Mouse (Mus musculus) liver, embryonic 15.5 days (tissue): Measurements from ENCODE around the gene Sept12. TPM values are rescaled to one million over a fixed set of nuclear protein-coding genes. Genes with fewer than 3 reads are reported as not detected.

ENCODE experiments used
- ATAC-seq: fragments of 200-750 bp; cut with Nextera tagmentation; 2 replicates; pipeline ENCODE4 v1.8.0; 2017; ENCODE audit warnings: moderate number of reproducible peaks, mild to moderate bottlenecking, moderate library complexity; ENCODE audit not compliant: insufficient read depth
- H3K27ac ChIP-seq: fragments of 300-500 bp; sonication (generic); replicated peaks from 2 replicates; pipeline ENCODE4 v1.5.1; 2015; ENCODE audit warnings: mild to moderate bottlenecking, inconsistent platforms
- H3K27me3 ChIP-seq: fragments of 300-500 bp; sonication (generic); 2 replicates; pipeline ENCODE4 v1.6.1; 2015; ENCODE audit warnings: mild to moderate bottlenecking, inconsistent platforms
- H3K36me3 ChIP-seq: fragments of 300-500 bp; sonication (generic); replicated peaks from 2 replicates; pipeline ENCODE4 v1.6.1; 2015; ENCODE audit warnings: moderate library complexity, mild to moderate bottlenecking, inconsistent platforms
- H3K4me1 ChIP-seq: fragments of 300-500 bp; sonication (generic); replicated peaks from 2 replicates; pipeline ENCODE4 v1.6.1; 2015; ENCODE audit warnings: inconsistent platforms
- H3K4me2 ChIP-seq: fragments of 300-500 bp; sonication (generic); 2 replicates; pipeline ENCODE4 v1.6.1; 2015; ENCODE audit warnings: moderate library complexity, mild to moderate bottlenecking, inconsistent platforms
- H3K4me3 ChIP-seq: fragments of 300-500 bp; sonication (generic); replicated peaks from 2 replicates; pipeline ENCODE4 v1.5.1; 2015; ENCODE audit warnings: mild to moderate bottlenecking, inconsistent platforms
- H3K9ac ChIP-seq: fragments of 300-500 bp; sonication (generic); 2 replicates; pipeline ENCODE4 v1.6.1; 2015; ENCODE audit warnings: moderate library complexity, mild to moderate bottlenecking, inconsistent platforms
- H3K9me3 ChIP-seq: fragments of 300-500 bp; sonication (generic); replicated peaks from 2 replicates; pipeline ENCODE4 v1.6.1; 2016; ENCODE audit warnings: inconsistent platforms
- WGBS: fragments of 180-500 bp; shearing (Covaris S2); methylation state at CpG from one replicate; pipeline ENCODE4 v1.1.7; 2015; ENCODE audit warnings: mixed read lengths; ENCODE audit not compliant: insufficient replicate concordance; 5-methylcytosine and 5-hydroxymethylcytosine counted together
- polyA plus RNA-seq: library from polyadenylated mRNA; unstranded; fragments of >200 nt; fragmentation: Nextera tagmentation; extraction: Ambion mirVana; gene quantifications from 2 replicates; pipeline ENCODE4 v1.2.1, GENCODE M21; 2015

The Sept12 gene
- polyA plus RNA-seq, 1 experiment from 2014 or later = not detected

DNA sequence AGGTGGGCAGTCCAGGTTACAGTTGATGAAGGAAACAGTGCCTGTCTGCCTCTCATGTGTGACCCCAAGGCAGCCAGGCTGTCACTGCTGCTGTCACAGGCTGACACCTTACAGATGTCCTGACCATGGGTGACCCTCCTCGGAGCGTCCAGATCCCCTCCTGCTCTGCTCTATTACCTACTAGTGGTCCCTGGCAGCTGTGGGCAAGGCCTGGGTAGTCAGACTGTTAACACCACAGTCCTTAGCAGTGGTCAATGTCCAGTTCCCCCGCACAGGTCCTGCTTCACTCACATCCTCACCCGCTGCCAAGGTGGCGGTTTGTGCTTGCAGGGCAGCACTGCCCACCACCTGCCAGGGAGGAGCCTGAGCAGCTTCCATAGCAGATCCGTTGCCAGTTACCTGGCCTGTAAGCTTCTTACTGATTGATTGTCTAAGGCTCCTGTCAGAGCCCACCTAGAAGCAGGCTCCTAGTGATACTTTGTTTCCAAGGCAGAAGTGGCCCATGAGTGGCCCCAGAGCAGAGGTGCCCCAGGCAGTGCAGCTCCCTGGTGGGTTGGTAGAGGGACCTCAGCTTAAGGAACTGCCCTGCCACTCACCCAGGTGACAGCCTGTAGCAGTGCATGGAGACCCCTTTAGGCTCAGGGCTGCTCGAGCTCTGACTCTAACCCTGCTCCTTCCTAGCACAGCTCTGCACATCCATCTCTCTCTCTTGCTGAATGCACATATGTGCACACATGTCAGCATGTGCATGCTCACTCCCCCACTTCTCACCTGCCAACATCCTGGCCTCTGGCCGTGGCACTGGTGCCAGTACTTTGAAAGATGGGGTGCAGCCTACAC, 60.1 kb downstream of the Sept12 start:
- Histone ChIP-seq H3K9ac (no peak overlapping the region), H3K4me1 (peaks cover 28% of the 10 kb centered on the region), H3K36me3 (peaks cover 67% of the 10 kb centered on the region), H3K27ac (no peak overlapping the region), H3K4me3 (no peak overlapping the region), H3K4me2 (no peak overlapping the region), H3K27me3 (no peaks in the 10 kb centered on the region), H3K9me3 (no peaks in the 10 kb centered on the region)
- WGBS = 72% methylated on average over 8 of the region's 8 CpGs
- ATAC-seq = no peak

Other genes with a start within 250 kb of the Sept12 start
- 20.9 and 24.5 TPM in 2 replicates for gene Cdip1, start 207.6 kb downstream of the Sept12 start, polyA plus RNA-seq
- gene 4930562C15Rik, start 162.4 kb downstream of the Sept12 start, polyA plus RNA-seq = 0.09 and 0.14 TPM in 2 replicates
- gene Ubald1, start 117.5 kb downstream of the Sept12 start, polyA plus RNA-seq = 10.6 and 11.5 TPM in 2 replicates
- 25.4 and 30.9 TPM in 2 replicates for gene Mgrn1, start 111.6 kb downstream of the Sept12 start, polyA plus RNA-seq
- 49.0 and 50.2 TPM in 2 replicates for gene Nudt16l1, start 59.1 kb downstream of the Sept12 start, polyA plus RNA-seq
- gene Anks3, start 33.6 kb downstream of the Sept12 start, polyA plus RNA-seq = 14.8 and 18.5 TPM in 2 replicates
- gene Smim22, start 9.4 kb upstream of the Sept12 start, polyA plus RNA-seq = 7.5 and 9.1 TPM in 2 replicates
- gene Rogdi, start 15.7 kb upstream of the Sept12 start, polyA plus RNA-seq = 65.2 and 78.7 TPM in 2 replicates
- 41.6 and 46.0 TPM in 2 replicates for gene Glyr1, start 52.0 kb upstream of the Sept12 start, polyA plus RNA-seq
- gene Ubn1, start 52.2 kb upstream of the Sept12 start, polyA plus RNA-seq = 8.5 and 9.5 TPM in 2 replicates
- 0.38 and 0.60 TPM in 2 replicates for gene Ppl, start 134.6 kb upstream of the Sept12 start, polyA plus RNA-seq
- 0.02 TPM in 1 of 2 replicates, not detected in the other for gene Sec14l5, start 149.3 kb upstream of the Sept12 start, polyA plus RNA-seq
- gene Nagpa, start 206.2 kb upstream of the Sept12 start, polyA plus RNA-seq = 13.1 and 16.0 TPM in 2 replicates
- 0.73 and 0.82 TPM in 2 replicates for gene AU021092, start 224.4 kb upstream of the Sept12 start, polyA plus RNA-seq
- 11.8 and 14.2 TPM in 2 replicates for gene Alg1, start 235.8 kb upstream of the Sept12 start, polyA plus RNA-seq